Mouse (Mus musculus) lung, embryonic 15.5 days (tissue): ENCODE results near the gene Zcchc7. TPM values are rescaled to one million over a fixed set of nuclear protein-coding genes. Genes with fewer than 3 reads are reported as not detected.

Experiments
- ATAC-seq: fragments of 200-750 bp; cut with Nextera tagmentation; 2 replicates; pipeline ENCODE4 v1.8.0; 2017; ENCODE audit warnings: moderate number of reproducible peaks, borderline replicate concordance; ENCODE audit not compliant: low FRiP score, low TSS enrichment; ENCODE audit errors: extremely low read depth
- H3K27ac ChIP-seq: fragments of 300-500 bp; sonication (generic); 2 replicates; pipeline ENCODE4 v1.5.1; 2015; ENCODE audit warnings: moderate library complexity, mild to moderate bottlenecking, inconsistent platforms
- H3K27me3 ChIP-seq: fragments of 300-500 bp; sonication (generic); 2 replicates; pipeline ENCODE4 v1.6.1; 2015; ENCODE audit warnings: inconsistent platforms
- H3K36me3 ChIP-seq: fragments of 300-500 bp; sonication (generic); 2 replicates; pipeline ENCODE4 v1.6.1; 2015; ENCODE audit warnings: inconsistent platforms
- H3K4me1 ChIP-seq: fragments of 300-500 bp; sonication (generic); 2 replicates; pipeline ENCODE4 v1.6.1; 2015; ENCODE audit warnings: inconsistent platforms
- H3K4me2 ChIP-seq: fragments of 300-500 bp; sonication (generic); 2 replicates; pipeline ENCODE4 v1.6.1; 2015; ENCODE audit warnings: inconsistent platforms, mild to moderate bottlenecking, moderate library complexity
- H3K4me3 ChIP-seq: fragments of 300-500 bp; sonication (generic); 2 replicates; pipeline ENCODE4 v1.5.1; 2015; ENCODE audit warnings: mild to moderate bottlenecking, inconsistent platforms
- H3K9ac ChIP-seq: fragments of 300-500 bp; sonication (generic); 2 replicates; pipeline ENCODE4 v1.6.1; 2015; ENCODE audit warnings: inconsistent platforms
- H3K9me3 ChIP-seq: fragments of 300-500 bp; sonication (generic); 2 replicates; pipeline ENCODE4 v1.6.1; 2016; ENCODE audit warnings: inconsistent platforms
- WGBS: fragments of 180-500 bp; shearing (Covaris S2); methylation state at CpG from one replicate; pipeline ENCODE4 v1.1.7; 2015; 5-methylcytosine and 5-hydroxymethylcytosine counted together
- polyA plus RNA-seq: library from polyadenylated mRNA; unstranded; fragments of >200 nt; fragmentation: Nextera tagmentation; extraction: Ambion mirVana; gene quantifications from 2 replicates; pipeline ENCODE4 v1.2.1, GENCODE M21; 2015

The Zcchc7 gene
- polyA plus RNA-seq, 1 experiment from 2014 or later: 31.5 TPM

DNA sequence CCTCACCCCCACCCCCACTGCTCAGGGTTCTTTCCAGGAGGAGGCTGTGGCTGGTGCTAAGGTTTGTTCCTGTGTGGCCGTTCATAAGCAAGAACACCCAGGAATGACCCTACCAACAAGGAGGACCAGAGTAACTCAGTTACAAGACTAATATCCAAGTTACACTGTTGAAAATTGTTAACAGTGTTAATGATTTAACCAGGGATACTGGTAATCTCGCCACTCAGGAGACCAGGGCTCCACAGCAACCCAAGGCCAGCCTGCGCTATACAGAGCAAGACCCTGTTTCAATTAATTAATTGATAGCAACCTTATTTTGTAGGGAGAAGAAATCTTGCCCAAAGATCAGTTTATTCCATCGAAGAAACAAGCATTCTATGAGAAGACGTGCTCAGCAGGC is 191.8 kb downstream of the Zcchc7 start:
- no peaks in the 10 kb centered on the region for H3K9me3 ChIP-seq
- H3K9ac ChIP-seq: no peak overlapping the region
- no peak for ATAC-seq
- no peaks in the 10 kb centered on the region for H3K27me3 ChIP-seq
- H3K36me3 ChIP-seq: no peaks in the 10 kb centered on the region
- no peak overlapping the region for H3K4me2 ChIP-seq
- no peaks in the 10 kb centered on the region for H3K4me1 ChIP-seq
- H3K27ac ChIP-seq: no peak overlapping the region
- 78% methylated on average over 5 of the region's 5 CpGs for WGBS
- H3K4me3 ChIP-seq: no peak overlapping the region

GRCm38 (mm10) chr4:44948314-44948713 is 192.6 kb downstream of the Zcchc7 start:
- H3K9ac ChIP-seq: no peak overlapping the region
- no peak overlapping the region for H3K27ac ChIP-seq
- no peaks in the 10 kb centered on the region for H3K9me3 ChIP-seq
- no peaks in the 10 kb centered on the region for H3K27me3 ChIP-seq
- H3K4me3 ChIP-seq: no peak overlapping the region
- WGBS: 91% methylated on average over 1 of the region's 1 CpGs
- H3K36me3 ChIP-seq: no peaks in the 10 kb centered on the region
- no peak overlapping the region for H3K4me2 ChIP-seq
- no peak for ATAC-seq
- H3K4me1 ChIP-seq: no peaks in the 10 kb centered on the region

- H3K4me1 ChIP-seq: no peaks in the 10 kb centered on the region
- H3K4me3 ChIP-seq: no peak overlapping the region
- H3K9me3 ChIP-seq: no peaks in the 10 kb centered on the region
- H3K36me3 ChIP-seq: no peaks in the 10 kb centered on the region
- H3K27me3 ChIP-seq: no peaks in the 10 kb centered on the region
- no peak overlapping the region for H3K9ac ChIP-seq
- no peak for ATAC-seq
- H3K4me2 ChIP-seq: no peak overlapping the region
- no peak overlapping the region for H3K27ac ChIP-seq
- 60% methylated on average over 9 of the region's 9 CpGs for WGBS
Measured at GRCm38 (mm10) chr4:44953041-44953440, 197.4 kb downstream of the Zcchc7 start.

DNA sequence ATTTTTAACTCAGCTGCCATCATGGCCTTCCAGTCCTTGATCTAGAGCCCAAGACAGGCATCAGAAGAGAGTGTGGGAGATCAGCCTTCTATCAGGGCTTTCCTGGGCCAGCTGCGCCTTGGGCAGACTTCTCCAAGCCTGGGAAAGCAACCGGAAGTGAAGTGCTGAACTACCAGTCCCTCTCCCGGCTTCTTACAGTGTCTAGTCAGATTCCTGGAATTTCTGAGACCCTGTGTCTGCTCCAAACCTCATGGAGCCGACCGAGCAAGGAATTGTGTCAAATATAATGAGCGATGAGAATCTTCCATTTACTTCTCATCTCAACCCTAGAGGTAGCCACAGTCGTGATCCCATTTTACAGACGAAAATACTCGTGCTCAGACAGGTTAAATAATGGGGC is 203.1 kb downstream of the Zcchc7 start:
- Histone ChIP-seq H3K27ac (no peak overlapping the region), H3K36me3 (no peaks in the 10 kb centered on the region), H3K4me1 (no peaks in the 10 kb centered on the region), H3K9ac (no peak overlapping the region), H3K9me3 (no peaks in the 10 kb centered on the region), H3K4me2 (no peak overlapping the region), H3K4me3 (no peak overlapping the region), H3K27me3 (no peaks in the 10 kb centered on the region)
- ATAC-seq: no peak
- 77% methylated on average over 9 of the region's 9 CpGs for WGBS

GRCm38 (mm10) chr4:44959220-44959619 is 203.5 kb downstream of the Zcchc7 start:
- Histone ChIP-seq H3K9ac (no peak overlapping the region), H3K27me3 (no peaks in the 10 kb centered on the region), H3K4me3 (no peak overlapping the region), H3K4me2 (no peak overlapping the region), H3K9me3 (no peaks in the 10 kb centered on the region), H3K4me1 (no peaks in the 10 kb centered on the region), H3K36me3 (no peaks in the 10 kb centered on the region), H3K27ac (no peak overlapping the region)
- WGBS: 87% methylated on average over 13 of the region's 13 CpGs
- no peak for ATAC-seq

- no peaks in the 10 kb centered on the region for H3K27me3 ChIP-seq
- no peaks in the 10 kb centered on the region for H3K9me3 ChIP-seq
- ATAC-seq: no peak
- whole genome bisulfite sequencing: 60% methylated on average over 11 of the region's 11 CpGs
- no peak overlapping the region for H3K4me3 ChIP-seq
- H3K27ac ChIP-seq: no peak overlapping the region
- no peaks in the 10 kb centered on the region for H3K36me3 ChIP-seq
- H3K4me2 ChIP-seq: no peak overlapping the region
- no peaks in the 10 kb centered on the region for H3K4me1 ChIP-seq
- H3K9ac ChIP-seq: no peak overlapping the region
Measured at GRCm38 (mm10) chr4:44963156-44963555, 207.5 kb downstream of the Zcchc7 start.

- H3K27me3 ChIP-seq: no peaks in the 10 kb centered on the region
- H3K4me1 ChIP-seq: no peaks in the 10 kb centered on the region
- no peak overlapping the region for H3K4me2 ChIP-seq
- H3K27ac ChIP-seq: no peak overlapping the region
- no peaks in the 10 kb centered on the region for H3K9me3 ChIP-seq
- H3K9ac ChIP-seq: no peak overlapping the region
- 61% methylated on average over 2 of the region's 2 CpGs for WGBS
- H3K4me3 ChIP-seq: no peak overlapping the region
- no peaks in the 10 kb centered on the region for H3K36me3 ChIP-seq
- no peak for ATAC-seq
Measured at GRCm38 (mm10) chr4:44965175-44965574, 209.5 kb downstream of the Zcchc7 start.

- Histone ChIP-seq H3K4me3 (no peak overlapping the region), H3K4me1 (no peaks in the 10 kb centered on the region), H3K36me3 (no peaks in the 10 kb centered on the region), H3K9me3 (no peaks in the 10 kb centered on the region), H3K9ac (no peak overlapping the region), H3K27ac (no peak overlapping the region), H3K27me3 (no peaks in the 10 kb centered on the region), H3K4me2 (no peak overlapping the region)
- WGBS: 80% methylated on average over 3 of the region's 3 CpGs
- no peak for ATAC-seq
Measured at GRCm38 (mm10) chr4:44965736-44966135, 210.1 kb downstream of the Zcchc7 start.

DNA sequence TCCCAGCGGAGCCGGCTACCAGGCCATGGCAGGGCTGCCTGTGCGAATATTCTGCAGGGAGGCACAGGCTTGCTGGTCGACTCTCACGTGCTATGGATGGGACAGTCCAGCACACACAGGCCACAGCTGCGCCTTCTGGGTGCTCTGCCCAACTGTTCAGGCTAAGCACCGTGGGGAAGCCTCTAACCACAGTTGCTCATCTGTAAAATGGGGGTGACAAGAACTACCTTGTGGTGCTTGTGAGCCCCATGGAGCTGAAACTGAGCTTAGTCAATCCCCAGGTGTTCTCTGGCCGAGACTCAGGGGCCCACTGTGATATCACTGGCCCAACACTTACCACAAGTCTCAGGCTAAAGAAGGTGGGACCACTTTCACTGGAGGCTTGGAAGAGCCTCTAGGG is 211.7 kb downstream of the Zcchc7 start:
- no peak overlapping the region for H3K9ac ChIP-seq
- H3K27me3 ChIP-seq: no peaks in the 10 kb centered on the region
- no peaks in the 10 kb centered on the region for H3K9me3 ChIP-seq
- no peak overlapping the region for H3K4me2 ChIP-seq
- WGBS: 83% methylated on average over 8 of the region's 8 CpGs
- H3K4me1 ChIP-seq: no peaks in the 10 kb centered on the region
- H3K36me3 ChIP-seq: no peaks in the 10 kb centered on the region
- no peak overlapping the region for H3K27ac ChIP-seq
- no peak for ATAC-seq
- H3K4me3 ChIP-seq: no peak overlapping the region

- 91% methylated on average over 7 of the region's 7 CpGs for WGBS
- no peak for ATAC-seq
- H3K4me1 ChIP-seq: peaks cover 6% of the 10 kb centered on the region; the same call in 1 of the 2 replicates
Measured at GRCm38 (mm10) chr4:44970056-44970455, 214.4 kb downstream of the Zcchc7 start.

DNA sequence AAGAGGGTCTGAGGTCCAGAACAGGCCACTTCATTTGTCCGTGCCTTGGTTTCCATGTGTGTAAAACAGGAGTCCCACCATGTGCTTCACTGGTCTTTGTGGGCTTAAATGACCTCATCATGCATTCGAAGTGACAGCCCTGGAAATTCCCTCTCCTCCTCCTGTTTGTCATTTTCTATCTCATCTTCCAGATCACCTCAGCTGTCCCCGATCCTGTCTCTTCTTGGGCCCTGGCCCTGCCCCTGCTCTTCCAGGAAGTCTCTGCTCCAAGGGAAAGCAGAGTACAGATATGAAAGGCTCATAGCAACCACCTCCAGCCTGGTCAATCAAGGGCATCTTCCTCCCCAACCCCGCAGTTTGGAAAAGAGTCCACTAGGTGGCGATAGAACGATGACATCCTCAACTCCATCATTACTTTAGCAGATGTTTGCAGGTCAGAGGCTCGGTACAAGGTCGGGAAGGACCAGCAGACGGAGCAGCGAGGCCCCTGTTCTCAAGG is 215.0 kb downstream of the Zcchc7 start:
- ATAC-seq: no peak
- Histone ChIP-seq H3K9ac (no peak overlapping the region), H3K4me1 (peaks cover 6% of the 10 kb centered on the region; the same call in 1 of the 2 replicates), H3K27ac (no peak overlapping the region), H3K27me3 (no peaks in the 10 kb centered on the region), H3K4me3 (no peak overlapping the region), H3K36me3 (no peaks in the 10 kb centered on the region), H3K4me2 (no peak overlapping the region), H3K9me3 (no peaks in the 10 kb centered on the region)
- 19% methylated on average over 10 of the region's 10 CpGs for WGBS

More at GRCm38 (mm10) chr4:44970056-44970455, 214.4 kb downstream of the Zcchc7 start:
- no peak overlapping the region for H3K4me2 ChIP-seq
- no peaks in the 10 kb centered on the region for H3K36me3 ChIP-seq
- H3K27me3 ChIP-seq: no peaks in the 10 kb centered on the region
- H3K9ac ChIP-seq: no peak overlapping the region
- H3K27ac ChIP-seq: no peak overlapping the region
- no peaks in the 10 kb centered on the region for H3K9me3 ChIP-seq
- no peak overlapping the region for H3K4me3 ChIP-seq

- 13% methylated on average over 9 of the region's 9 CpGs for WGBS
- Histone ChIP-seq H3K4me1 (peaks cover 6% of the 10 kb centered on the region; the same call in 1 of the 2 replicates), H3K36me3 (no peaks in the 10 kb centered on the region), H3K4me2 (peak overlapping the region; percentile 49), H3K4me3 (peak overlapping the region; percentile 12; the same call in 1 of the 2 replicates), H3K27me3 (no peaks in the 10 kb centered on the region), H3K9me3 (no peaks in the 10 kb centered on the region), H3K9ac (no peak overlapping the region), H3K27ac (no peak overlapping the region)
- peak; percentile 58; the same call in 1 of the 2 replicates for ATAC-seq
Measured at GRCm38 (mm10) chr4:44973450-44973849, 217.8 kb downstream of the Zcchc7 start.

- no peaks in the 10 kb centered on the region for H3K9me3 ChIP-seq
- H3K4me2 ChIP-seq: peak overlapping the region; percentile 49
- WGBS: 28% methylated on average over 14 of the region's 14 CpGs
- H3K27ac ChIP-seq: no peak overlapping the region
- ATAC-seq: peak; percentile 44
- no peaks in the 10 kb centered on the region for H3K27me3 ChIP-seq
- no peak overlapping the region for H3K9ac ChIP-seq
- H3K4me3 ChIP-seq: peak overlapping the region; percentile 12; the same call in 1 of the 2 replicates
- H3K4me1 ChIP-seq: peaks cover 6% of the 10 kb centered on the region; the same call in 1 of the 2 replicates
- H3K36me3 ChIP-seq: no peaks in the 10 kb centered on the region
Measured at GRCm38 (mm10) chr4:44973871-44974270, 218.2 kb downstream of the Zcchc7 start.
